Mouse (Mus musculus): Measurements from ENCODE around the gene BC025446. TPM values are rescaled to one million over a fixed set of nuclear protein-coding genes. Genes with fewer than 3 reads are reported as not detected.

BC025446 gene
- total RNA-seq, 4 experiments from 2014 or later, result not detected

Other genes starting within 250 kb of the BC025446 start
- not detected for gene Ly6i, start 232.9 kb upstream of the BC025446 start, total RNA-seq (2022)
- gene Ly6a, start 218.3 kb upstream of the BC025446 start, total RNA-seq (2022), result 10 to 100 TPM; 25.1 to 31.7 (median 26.5) TPM
- gene Ly6c1, start 167.5 kb upstream of the BC025446 start, total RNA-seq (2022), result 10 to 100 TPM; 58.5 to 66.5 (median 64.9) TPM
- gene Ly6c2, start 104.4 kb upstream of the BC025446 start, total RNA-seq (2022), result 1 to 10 TPM; 1.5 to 3.8 (median 2.2) TPM
- not detected for gene Ly6g, start 61.1 kb upstream of the BC025446 start, total RNA-seq (2022)
- not detected for gene Ly6f, start 52.0 kb downstream of the BC025446 start, total RNA-seq (2022)